Mouse (Mus musculus) adrenal gland, adult 2 months (tissue): ENCODE data around the gene Scarb1. TPM values are rescaled to one million over a fixed set of nuclear protein-coding genes. Genes with fewer than 3 reads are reported as not detected.

Experiments used
- DNase-seq: peaks from one replicate; pipeline ENCODE4 v3.0.0; 2021
- polyA plus RNA-seq: library from polyadenylated mRNA; depleted of rRNA; stranded (reverse); fragments of >200 nt; gene quantifications from 2 replicates; pipeline ENCODE4 v1.2.3, GENCODE M21; 2012
- total RNA-seq, 2 experiments: library from RNA; stranded (reverse); gene quantifications; 2 replicates each; pipeline ENCODE4 v1.2.3; 2021

The Scarb1 gene
- total and polyA plus RNA-seq, 3 experiments, result 2,436 to 2,822 (median 2,553) TPM

- peak; percentile 85 for DNase-seq
These were observed 69.2 kb downstream of the Scarb1 start for GRCm38 (mm10) chr5:125271531-125272203.

- peak; percentile 69 for DNase-seq
These were observed 70.2 kb downstream of the Scarb1 start for GRCm38 (mm10) chr5:125270587-125271130.

GRCm38 (mm10) chr5:125269836-125270235 is 71.1 kb downstream of the Scarb1 start:
- no peak for DNase-seq

- no peak for DNase-seq
These were observed 71.5 kb downstream of the Scarb1 start for GRCm38 (mm10) chr5:125269399-125269798.

- DNase-seq, result peak; percentile 79
These were observed 72.7 kb downstream of the Scarb1 start for GRCm38 (mm10) chr5:125268033-125268765.

GRCm38 (mm10) chr5:125267150-125267961 is 73.5 kb downstream of the Scarb1 start:
- DNase-seq, result peak; percentile 89

- no peak for DNase-seq
These were observed 74.8 kb downstream of the Scarb1 start for GRCm38 (mm10) chr5:125266128-125266527.

- peak; percentile 89 for DNase-seq
These were observed 76.2 kb downstream of the Scarb1 start for GRCm38 (mm10) chr5:125264700-125265099.

- DNase-seq, result no peak
These were observed 78.3 kb downstream of the Scarb1 start for GRCm38 (mm10) chr5:125262578-125262977.

- peak; percentile 63 for DNase-seq
These were observed 87.0 kb downstream of the Scarb1 start for GRCm38 (mm10) chr5:125253917-125254316.

- no peak for DNase-seq
These were observed 87.4 kb downstream of the Scarb1 start for GRCm38 (mm10) chr5:125253448-125253847.

- DNase-seq, result peak; percentile 95
These were observed 88.2 kb downstream of the Scarb1 start for GRCm38 (mm10) chr5:125252664-125253063.

- no peak for DNase-seq
These were observed 88.8 kb downstream of the Scarb1 start for GRCm38 (mm10) chr5:125251885-125252615.

GRCm38 (mm10) chr5:125249187-125249586 is 91.7 kb downstream of the Scarb1 start:
- no peak for DNase-seq

- no peak for DNase-seq
These were observed 94.2 kb downstream of the Scarb1 start for GRCm38 (mm10) chr5:125246711-125247110.

- DNase-seq, result peak; percentile 84
These were observed 95.3 kb downstream of the Scarb1 start for GRCm38 (mm10) chr5:125245534-125246151.

GRCm38 (mm10) chr5:125244825-125245533 is 95.9 kb downstream of the Scarb1 start:
- no peak for DNase-seq

GRCm38 (mm10) chr5:125243928-125244327 is 97.0 kb downstream of the Scarb1 start:
- no peak for DNase-seq

GRCm38 (mm10) chr5:125242111-125242510 is 98.8 kb downstream of the Scarb1 start:
- DNase-seq, result peak; percentile 47

GRCm38 (mm10) chr5:125241627-125242026 is 99.3 kb downstream of the Scarb1 start:
- peak; percentile 25 for DNase-seq
